Mouse (Mus musculus) frontal cortex, postnatal 14 days (tissue): ENCODE measurements around the gene Arnt.
"Not testable (repeated sequence)": the region's sequence is repeated elsewhere in the genome, so short reads cannot be mapped to it uniquely, and the experiment has no call there.

ENCODE experiments used
- DNase-seq, 2 experiments: peaks; one replicate each; pipeline ENCODE4 v3.0.0; 2022; ENCODE audit warnings: low spot score in 2 of 2

Gene Arnt

DNA sequence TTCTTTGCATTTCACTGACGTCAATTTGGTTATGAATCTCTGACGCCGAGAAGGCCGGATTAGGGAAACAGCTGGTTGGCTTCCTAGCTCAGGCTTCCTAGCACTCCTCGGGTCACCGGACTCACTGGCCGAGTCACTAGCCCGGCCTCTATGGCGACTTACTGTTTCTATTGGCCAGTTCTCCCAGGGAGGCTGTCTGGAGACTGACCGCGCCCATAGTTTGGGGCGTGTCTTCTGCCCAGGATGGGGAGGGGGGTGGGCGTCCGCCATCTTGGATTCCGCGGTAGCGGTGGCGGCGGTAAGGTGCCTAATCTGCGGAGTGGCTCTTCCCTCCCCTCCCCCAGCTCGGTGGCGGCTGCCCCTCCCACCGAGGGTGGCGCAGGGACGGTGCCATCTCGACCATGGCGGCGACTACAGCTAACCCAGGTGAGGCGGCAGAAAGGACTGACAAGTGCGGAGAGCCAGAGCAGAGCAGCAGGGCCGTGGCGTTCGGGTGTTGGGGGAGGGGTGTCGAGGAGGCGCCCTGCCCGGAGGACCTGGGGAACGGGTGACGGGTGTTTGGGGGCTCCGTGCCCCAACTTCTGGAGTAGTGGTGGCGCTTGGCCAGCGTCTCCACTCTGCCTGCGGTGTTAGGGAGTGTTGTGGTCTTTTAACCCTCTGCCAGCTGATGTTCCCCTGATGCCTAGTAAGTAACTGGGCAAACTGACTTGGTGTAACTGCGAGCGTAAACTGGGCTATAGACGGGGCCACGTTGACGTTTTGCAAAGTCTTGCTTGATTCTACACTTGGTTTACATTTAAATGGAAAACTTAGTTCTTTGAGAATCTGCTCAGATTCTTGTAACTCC, at the start of gene Arnt:
Gene Arnt (plus strand): TSS at position 253 of the 847 bp plus-strand sequence.
- peak; percentile 83 for DNase-seq

DNA sequence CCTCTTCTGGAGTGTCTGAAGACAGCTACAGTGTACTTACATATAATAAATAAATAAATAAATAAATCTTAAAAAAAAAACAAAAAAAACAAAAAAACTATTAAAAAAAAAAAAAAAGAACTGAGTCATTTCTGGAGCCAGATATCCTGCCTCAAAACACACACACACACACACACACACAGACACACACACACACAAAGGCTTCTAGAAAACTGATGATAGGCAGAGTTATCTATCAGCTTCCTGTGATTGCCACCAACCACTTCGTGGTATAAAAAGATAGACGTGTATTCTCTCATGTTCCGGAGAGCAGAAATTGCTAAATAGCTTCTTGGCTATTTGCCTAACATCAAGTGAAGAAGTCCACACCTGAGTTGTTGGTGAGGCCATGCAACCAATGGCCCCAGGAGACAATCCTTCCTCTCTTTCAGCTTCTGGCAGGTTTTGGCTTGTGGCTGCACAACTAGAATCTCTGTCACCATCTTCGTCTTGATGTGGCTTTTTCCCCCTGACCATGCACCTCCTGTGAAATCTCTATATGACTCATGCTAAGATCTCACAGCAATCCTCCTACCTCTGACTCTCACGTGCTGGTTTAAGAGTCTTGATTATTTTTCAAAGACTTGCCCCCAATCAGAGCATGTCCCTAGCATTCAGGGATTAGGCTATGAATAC, 48.6 kb upstream of the Arnt start:
- DNase-seq = no peak

DNA sequence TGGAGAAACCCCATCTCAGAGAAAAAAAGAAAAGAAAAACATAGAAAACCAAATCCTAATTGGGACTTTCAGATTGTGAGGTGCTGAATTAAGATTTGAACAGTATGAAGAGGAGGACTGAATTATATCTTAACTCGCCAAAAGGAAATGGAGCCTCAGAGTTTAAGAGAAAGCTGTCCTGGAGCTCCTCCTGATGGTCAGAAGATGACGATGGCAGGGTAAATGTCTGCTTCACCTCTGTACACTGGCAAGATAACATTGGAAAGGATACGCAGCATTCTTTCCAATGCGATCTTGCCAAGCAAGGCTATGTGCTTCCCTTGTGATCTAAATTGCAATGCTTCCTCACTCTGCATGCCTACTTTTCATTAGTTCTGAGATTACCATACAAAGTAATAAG, 39.8 kb upstream of the Arnt start:
- DNase-seq = no peak

DNA sequence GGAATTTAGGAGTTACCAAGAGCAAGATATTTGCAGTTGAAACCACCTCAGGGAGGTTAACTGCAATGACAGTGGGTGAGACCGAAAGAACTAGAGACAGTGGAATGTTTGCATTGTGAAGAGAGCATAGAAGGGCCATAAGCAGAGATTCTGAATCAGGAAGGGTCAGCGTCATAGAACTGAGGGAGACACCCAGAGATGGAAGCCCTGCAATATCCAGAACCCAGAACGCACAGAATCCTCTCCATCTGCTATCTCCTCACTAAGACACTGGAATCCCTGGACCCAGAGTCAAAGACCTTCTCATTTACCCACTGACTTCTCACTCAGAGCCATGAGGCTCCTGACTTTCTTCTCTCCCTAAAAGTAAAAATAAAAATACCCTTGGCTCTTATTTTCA, 31.4 kb upstream of the Arnt start, which contains the start of gene 4930558C23Rik:
Gene 4930558C23Rik (minus strand): TSS at position 101 of the 400 bp plus-strand sequence.
- no peak for DNase-seq

DNA sequence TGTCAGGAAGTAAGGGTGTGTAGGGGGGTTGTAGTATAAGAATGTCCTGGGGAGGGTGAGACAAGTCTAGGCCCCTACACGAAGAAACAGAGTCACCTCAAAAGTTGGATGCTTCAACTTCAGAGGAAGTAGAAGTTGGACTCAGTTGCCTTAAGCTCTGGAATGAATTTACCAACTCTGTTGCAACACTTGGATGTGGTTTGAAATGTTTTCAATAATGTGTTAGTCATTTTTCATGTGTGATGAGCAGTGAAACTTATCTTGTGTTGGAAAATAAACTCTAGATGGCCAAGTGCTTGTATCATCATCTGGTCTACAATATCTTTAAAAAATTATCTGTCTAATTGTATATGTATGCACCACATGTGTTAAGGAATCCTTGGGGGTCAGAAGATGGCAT, 26.5 kb upstream of the Arnt start:
- DNase-seq = no peak

DNA sequence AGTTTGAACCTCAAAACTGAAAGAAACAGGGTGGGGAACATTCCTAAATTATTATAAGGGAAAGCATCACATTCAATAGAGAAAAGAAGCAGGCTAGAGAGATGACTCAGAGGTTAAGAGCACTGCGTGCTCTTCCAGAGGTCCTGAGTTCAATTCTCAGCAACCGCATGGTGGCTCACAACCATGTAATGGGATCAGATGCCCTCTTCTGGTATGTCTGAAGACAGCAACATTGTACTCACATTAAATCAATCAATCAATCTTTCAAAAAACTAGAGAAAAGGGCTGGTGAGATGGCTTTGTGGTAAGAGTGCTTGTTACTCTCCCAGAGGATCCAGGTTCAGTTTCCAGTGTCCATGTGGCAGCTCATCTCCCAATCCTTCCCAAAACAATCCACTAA, 25.3 kb upstream of the Arnt start:
- DNase-seq = no peak

DNA sequence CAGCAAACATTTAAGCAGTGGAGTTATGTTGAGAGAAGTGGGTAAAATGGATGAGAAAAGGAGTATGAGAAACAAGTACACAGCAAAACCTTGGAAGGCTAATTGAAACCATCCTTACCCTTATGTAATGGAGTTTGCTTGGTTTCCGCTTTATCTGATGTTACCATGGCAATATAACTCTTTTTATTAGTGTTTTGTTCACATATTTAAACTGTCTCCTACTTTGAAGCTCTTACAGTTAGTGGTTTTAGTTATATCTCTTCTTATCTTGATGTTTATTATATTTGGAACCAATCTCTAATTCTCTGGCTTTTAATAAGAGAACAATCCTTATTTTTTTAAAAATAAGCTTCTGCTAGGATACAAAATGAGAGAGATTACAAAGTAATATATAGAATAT, 21.9 kb upstream of the Arnt start:
- no peak for DNase-seq

DNA sequence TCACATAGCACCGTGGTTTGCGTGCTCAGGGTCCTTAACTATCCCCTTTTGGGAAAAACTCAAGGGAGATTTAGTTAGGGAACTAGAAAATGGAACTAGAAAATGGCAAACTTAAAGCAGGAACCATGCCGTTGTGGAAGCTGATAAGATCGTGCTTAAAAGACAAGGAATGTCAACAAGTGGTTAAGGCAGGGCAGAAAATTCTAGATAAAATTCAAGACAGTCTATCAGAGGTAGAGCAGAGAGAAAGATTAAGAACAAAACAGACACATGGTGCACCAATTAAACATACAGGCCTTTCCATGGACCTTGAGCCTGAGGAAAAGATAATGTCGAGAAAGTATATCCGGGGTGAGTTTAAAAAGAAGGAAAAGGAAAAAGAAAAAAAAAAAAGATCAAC, 16.3 kb upstream of the Arnt start:
- no peak for DNase-seq

DNA sequence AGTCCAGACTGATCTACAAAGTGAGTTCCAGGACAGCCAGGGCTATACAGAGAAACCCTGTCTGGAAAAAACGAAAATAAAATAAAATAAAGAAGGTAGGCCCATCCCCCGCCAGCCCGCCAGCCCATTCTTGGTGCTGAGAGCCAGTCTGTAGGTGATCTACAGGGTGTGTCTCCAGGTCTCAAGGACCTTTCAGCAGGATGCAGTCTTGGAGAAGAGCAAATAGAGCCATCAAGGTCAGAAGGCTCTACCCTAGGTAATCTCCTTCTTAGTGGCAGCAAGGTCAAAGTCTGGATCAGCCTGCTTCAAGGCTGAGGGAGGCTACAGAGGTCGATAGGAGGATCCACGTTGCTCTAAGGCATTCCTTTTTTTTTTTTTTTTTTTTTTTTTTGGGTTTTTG, 7.7 kb upstream of the Arnt start:
- not testable (repeated sequence) for DNase-seq

DNA sequence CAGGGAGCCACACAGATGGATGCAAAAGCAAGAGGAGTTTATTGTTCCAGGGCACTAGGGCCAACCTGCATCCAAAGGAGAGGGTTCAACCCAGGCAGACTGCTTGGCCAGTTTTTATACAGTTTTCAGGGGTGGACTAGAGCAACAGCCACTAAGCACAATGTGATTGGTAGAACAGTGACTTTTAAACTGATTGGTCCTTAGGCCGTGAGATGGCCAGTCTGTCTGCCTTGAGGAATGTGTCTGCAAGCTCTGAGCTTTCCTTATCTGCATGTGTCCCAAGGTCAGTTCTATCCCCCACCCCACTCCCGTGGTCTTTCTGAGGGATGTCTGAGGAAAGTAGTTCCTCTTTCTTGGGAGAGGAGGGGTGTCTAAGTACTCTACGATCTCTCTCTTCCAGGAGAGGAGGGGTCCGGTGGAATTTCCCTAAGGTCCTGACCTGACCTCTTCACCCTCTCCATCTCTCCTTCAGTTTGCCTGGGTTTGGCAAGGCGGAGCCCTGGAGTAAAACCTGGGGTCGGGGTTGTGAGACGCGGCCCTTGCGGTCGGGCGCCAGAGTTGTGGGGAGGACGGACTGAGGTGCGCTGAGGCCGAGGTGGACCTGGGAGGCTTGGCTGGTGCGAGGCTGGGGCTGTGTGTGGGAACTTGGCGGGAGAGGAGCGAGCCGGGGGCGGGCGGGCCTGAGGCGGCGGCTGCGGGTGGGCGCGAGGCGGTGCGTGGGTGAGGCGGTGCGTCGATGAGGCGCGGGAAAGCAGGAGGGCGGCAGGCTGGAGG, 6.9 kb upstream of the Arnt start:
- not testable (repeated sequence) for DNase-seq

DNA sequence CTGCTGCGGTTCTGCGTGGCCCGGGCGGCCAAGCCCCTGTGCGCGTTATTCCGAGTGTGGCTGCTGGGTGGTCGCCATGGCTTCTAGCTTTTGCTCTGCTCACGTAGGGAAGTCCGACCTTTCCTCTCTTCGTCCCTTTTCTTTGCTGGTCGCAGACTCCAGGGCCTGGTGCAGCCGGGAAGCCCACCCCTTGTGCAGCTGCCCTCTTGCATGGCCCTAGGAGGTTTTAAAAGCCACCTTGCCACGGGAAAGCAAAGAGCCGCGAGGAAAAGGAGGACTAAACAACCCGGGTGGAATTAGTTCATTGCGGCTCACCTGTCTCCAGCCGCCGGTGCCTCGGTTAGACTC, 6.3 kb upstream of the Arnt start:
- DNase-seq = peak in 1 of 2 experiments; percentile 8

DNA sequence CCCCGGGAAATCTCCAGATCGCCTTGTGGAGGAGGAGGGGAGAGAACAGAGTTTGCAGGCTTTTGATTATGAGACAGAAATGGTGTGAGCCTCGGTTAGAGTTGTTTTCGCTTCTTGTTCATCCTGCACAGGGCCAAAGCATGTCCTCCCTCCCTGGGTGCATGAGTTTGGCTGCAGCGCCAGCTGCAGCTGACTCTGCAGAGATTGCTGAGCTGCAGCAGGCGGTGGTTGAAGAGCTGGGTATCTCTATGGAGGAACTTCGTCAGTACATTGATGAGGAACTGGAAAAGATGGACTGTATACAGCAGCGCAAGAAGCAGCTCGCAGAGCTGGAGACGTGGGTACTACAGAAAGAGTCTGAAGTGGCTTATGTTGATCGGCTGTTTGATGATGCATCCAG, 5.8 kb upstream of the Arnt start:
- not testable (repeated sequence) for DNase-seq

DNA sequence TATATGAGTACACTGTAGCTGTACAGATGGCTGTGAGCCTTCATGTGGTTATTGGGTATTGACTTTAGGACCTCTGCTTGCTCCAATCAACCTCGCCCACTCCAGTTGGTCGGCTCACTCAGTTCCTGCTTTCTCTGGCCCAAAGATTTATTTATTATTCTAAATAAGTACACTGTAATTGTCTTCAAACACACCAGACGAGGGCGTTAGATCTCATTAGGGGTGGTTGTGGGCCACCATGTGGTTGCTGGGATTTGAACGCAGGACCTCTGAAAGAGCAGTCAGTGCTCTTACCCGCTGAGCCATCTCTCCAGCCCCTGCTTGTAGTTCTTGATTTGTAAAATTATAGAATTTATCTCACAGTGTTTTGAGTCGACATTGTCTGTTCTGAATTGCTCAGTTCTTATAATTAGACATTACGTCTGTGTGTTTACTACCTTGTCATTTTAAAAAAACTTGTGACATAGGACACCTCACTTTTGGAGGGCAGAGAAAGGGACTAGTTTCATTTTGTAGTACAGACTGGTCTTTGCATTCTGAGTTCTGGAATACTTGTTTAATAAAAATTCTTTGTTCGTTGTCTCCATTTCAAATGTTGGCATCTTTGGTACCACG, 780 bp upstream of the Arnt start:
- DNase-seq = no peak

DNA sequence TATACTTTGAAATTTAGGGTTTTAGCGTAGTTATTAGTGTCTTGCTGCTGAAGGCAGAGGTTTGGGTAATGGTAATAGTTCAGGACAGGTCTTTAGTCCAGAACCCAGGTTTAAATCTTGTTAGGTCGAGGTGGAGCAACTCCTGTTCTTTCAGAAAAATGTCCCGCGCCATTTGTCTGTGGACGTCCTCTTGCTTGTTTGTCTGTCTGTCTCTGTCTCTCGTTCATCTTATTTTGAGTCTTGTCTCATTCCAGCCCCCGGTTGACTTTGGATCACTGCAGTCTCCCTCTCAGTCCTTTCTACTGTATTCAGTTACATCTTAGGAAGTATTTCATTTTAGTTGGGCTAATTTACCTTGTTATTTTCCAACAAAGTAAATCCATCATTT, 789 bp downstream of the Arnt start:
- DNase-seq = no peak

DNA sequence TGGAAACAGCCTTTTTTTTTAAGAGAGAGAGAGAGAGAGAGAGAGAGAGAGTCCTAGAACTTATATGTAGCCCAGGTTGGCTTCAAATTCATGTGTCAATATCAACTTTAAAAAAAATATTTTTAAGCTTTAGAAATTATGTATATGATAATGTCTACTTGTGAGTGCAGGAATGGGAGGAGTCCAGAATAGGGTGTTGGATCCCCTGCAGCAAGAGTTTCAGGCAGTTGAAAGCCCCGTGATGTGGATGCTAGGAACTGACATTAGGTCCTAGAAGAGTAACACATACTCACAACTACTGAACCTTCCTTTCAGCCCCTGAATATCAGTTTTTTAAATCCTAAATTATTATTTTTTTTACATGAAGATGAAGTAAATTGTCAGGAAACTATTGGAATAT, 1.4 kb downstream of the Arnt start:
- no peak for DNase-seq

DNA sequence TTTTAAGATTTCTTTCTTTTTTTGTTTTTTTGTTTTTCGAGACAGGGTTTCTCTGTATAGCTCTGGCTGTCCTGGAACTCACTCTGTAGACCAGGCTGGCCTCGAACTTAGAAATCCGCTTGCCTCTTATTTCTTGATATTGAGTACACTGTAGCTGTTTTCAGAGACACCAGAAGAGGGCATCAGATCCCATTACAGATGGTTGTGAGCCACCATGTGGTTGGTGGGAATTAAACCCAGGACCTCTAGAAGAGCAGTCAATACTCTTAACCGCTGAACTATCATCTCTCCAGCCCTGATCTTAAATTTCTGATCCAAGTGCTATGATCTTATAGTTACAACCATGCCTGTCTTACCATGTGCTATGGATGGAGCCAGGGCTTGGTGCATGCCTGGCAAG, 4.4 kb downstream of the Arnt start:
- DNase-seq = not testable (repeated sequence)

DNA sequence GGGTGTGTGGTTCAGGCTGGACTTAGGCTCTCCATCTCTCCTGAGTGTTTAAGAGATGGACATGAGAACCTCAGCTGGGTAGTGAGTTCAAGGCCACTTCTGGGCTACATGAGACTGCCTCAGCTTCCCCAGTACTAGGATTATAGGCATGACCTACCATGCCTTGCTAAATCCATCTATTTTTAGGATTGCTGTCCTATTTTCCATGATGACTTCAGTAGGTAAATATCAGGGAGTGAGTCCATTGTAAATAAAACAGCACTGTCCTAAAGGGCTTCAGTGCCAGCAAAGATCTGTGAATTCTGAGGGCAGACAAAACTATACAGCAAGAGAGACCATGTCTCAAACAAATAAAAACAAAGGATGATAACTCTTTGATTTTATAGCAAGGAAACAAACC, 5.5 kb downstream of the Arnt start:
- no peak for DNase-seq

DNA sequence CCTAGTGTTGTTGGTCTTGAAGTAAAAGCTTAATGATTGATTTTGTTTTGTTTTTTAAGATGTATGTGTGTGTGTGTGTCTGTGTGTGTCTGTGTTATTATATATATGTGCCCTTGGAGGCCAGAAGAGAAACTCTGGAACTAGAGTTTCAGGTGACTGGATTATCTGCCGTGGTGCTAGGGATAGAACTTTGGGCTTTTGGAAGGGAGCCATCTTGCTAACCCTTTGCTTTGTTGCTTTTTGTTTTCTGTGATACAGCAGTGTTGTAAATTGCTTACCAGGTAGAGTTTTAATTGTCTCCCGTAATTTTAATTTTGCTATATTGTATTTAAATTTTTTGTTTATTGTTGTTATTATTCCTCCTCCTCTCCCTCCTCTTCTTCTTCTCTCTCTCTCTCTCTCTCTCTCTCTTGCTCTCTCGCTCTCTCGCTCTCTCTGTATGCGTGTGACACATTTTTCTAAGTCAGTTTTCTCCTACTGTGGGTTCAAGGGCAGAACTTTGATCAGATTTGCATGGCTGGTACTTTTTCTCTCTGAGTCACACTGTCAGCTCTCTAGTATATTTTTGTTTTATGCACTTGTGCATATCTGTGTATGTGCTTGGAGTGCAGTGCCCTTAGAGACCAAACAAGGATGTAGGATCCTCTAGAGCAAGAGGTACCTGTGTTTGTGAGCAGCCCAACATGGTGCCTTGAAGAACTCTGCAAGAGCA, 8.4 kb downstream of the Arnt start:
- DNase-seq = no peak

DNA sequence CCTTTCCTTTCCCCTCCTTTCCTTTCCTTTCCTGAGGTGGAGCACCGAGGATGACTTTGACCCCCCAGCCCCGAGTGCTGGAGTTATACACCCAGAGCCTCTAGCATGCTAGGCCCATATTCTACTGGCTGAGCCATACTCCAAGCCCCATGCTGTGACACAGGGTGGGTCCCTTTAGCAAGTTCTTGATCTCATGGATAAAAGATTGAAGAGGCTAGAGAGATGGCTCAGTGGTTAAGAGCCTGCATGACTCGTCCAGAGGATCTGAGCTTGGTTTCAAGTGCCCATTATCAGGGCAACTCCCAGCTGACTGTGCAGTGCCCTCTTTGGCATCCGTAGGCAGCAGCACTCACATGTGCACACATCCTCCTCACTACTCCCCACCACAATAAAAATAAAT, 11.1 kb downstream of the Arnt start:
- DNase-seq = no peak

DNA sequence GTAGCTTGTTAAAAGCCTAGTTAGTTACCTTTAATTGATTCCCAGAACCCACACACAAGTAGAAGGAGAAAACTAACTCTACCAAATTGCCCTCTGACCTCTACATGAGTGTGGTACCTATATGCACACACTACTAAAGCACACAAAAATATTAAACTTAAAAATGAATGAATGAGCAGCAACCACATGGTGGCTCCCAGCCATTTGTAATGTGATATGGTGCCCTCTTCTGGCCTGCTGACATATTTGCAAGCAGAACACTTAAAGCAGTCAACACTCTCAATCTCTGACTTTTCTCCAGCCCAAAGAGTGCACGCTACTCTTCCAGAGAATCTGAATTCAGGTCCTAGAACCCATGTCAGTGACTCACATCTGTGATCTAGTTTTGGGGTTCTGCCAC, 16.2 kb downstream of the Arnt start:
- no peak for DNase-seq

DNA sequence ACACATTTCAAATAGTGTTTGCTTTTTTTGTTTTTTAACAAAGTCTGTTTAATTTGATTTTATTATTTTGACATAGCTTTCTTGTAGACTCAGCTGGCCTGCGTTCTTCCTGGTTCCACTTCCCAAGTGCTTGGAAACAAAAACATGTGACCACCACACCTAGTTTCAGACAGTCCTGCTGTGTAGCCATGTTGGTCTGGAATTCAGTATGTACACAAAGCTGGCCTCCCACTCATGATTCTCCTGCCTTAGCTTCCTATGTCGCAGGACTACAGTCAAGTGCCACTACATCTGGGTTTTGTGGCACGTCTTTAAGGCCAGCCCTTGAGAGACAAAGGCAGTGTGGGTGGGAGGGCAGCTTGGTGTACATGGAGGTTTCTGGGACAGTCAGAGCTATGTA, 16.7 kb downstream of the Arnt start:
- DNase-seq = no peak

DNA sequence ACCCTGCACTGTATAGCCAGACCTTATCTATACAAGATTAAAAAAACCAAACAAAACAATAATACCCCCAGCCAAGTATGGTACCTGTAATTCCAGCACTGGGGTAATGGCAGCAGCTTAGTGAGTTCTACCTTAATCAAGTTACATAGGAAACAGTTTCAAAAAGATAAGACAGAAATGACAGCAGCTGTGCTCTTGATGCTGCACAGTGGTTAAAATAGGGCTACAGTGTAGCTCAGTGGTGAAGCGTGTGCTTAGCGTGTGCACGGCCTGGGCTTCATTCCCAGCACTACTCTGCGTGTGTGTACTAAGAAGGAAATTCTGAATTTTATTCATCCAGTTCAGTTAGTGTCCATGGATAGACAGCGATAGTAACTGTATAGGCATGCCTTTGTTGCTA, 22.2 kb downstream of the Arnt start:
- no peak for DNase-seq
